Mouse (Mus musculus) left cerebral cortex, postnatal 10 days (tissue): ENCODE measurements around the gene Psmd8. TPM values are rescaled to one million over a fixed set of nuclear protein-coding genes. Genes with fewer than 3 reads are reported as not detected.
"Not testable (repeated sequence)": the region's sequence is repeated elsewhere in the genome, so short reads cannot be mapped to it uniquely, and the experiment has no call there.

ENCODE experiments used
- DNase-seq, 2 experiments: peaks; one replicate each; pipeline ENCODE4 v3.0.0; 2021 to 2022; ENCODE audit warnings: low spot score in 2 of 2, mixed read lengths in 1 of 2; ENCODE audit errors: extremely low spot score in 1 of 2
- intact Hi-C: fragments of 180-260 bp; cut with DNase I; formaldehyde crosslinking; loops from one replicate; pipeline ENCODE4 v1.15.1; 2025
- total RNA-seq, 2 experiments: library from RNA; stranded (reverse); gene quantifications; 2 replicates each; pipeline ENCODE4 v1.2.3; 2021

The Psmd8 gene
- total RNA-seq, 2 experiments from 2014 or later = 167 to 170 TPM

DNA sequence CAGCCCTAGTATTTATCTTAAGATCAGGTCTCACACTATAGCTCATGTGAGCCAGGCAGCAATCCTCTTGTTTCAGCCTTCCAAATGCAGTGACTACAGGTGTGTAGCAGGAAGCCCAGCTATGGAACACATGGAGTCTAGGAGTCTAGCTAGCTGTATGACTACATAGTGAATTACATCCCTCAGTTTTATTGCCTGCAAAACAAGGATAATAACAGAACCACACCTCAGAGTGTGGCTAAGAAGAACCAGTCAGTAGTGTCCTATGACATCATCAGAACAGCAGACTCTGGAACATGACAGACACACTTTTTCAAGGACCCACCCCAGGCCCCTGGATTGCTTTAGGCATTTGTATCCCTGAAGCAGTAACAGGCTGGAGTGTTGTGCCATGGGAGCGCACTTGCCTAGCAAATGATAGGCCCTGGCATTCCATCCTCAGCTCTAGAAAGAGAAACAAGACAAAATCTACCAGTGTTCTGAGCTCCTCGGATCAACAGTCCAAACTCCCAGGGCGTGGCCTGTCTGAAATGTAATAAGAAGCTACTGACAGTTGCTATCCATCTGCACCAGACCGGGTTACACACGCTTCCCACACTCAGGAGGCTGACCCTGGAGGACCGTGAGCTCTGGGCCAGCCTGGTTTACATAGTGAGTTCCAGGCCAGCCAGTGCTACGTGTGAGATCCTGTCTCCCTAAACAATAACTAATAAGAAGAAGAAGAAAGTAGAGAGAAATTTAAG lies 33.7 kb downstream of the Psmd8 start:
- DNase-seq = no peak
- intact Hi-C loops = no loop called here

DNA sequence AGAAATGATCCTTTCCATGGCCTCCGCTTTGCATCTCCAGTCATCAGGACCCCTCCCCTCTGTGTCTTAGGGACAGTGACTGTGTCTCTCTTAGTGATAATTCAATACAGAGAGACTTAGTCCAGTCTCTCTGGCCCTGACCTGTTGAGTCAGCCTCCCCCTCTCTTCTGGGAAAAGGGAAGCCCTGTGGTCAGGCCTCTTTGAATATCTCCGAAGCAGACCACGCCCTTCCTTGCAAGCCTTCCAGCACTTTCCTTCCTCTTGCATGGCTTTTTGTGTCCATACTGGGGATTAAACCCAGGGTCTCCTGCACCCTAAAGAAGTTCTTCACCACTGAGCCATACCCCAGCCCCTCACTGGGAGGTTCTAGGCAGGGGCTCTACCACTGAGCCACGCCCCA lies 36.5 kb downstream of the Psmd8 start:
- no peak for DNase-seq
- intact Hi-C loops = no loop called here

DNA sequence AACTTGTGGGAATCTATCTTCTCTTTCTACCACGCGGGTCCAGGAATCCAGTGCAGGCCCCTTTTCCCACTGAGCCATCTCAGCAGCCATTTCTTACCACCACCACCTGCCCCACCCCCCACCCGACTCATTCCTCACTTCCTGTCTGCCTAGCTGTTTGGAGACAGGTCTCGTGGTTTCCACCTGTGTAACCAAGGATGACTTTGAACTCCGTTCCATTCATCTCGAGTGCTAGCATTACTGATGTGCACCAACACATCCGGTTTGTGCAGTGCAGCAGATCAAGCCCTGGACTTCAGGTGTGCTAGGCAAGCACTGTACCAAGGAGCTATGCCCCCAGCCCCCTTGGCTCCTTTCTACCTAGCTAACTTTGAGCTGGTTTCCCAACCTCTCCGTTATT lies 39.1 kb downstream of the Psmd8 start:
- DNase-seq = no peak
- intact Hi-C loops = no loop called here

DNA sequence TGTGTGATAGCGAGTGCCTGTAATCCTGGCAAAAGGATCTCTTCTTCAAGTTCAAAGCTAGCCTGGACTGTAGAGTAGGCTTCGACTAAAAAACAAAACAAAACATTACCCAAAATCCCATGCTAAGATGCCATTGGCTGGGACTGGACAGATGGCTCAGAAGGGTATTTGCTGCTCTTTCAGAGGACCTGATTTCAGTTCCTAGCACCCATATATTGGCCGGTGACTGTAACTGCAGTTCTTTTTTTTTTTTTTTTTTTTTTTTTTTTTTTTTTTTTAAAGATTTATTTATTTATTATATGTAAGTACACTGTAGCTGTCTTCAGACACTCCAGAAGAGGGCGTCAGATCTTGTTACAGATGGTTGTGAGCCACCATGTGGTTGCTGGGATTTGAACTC lies 41.3 kb downstream of the Psmd8 start:
- DNase-seq, intact Hi-C loops: not testable (repeated sequence)

DNA sequence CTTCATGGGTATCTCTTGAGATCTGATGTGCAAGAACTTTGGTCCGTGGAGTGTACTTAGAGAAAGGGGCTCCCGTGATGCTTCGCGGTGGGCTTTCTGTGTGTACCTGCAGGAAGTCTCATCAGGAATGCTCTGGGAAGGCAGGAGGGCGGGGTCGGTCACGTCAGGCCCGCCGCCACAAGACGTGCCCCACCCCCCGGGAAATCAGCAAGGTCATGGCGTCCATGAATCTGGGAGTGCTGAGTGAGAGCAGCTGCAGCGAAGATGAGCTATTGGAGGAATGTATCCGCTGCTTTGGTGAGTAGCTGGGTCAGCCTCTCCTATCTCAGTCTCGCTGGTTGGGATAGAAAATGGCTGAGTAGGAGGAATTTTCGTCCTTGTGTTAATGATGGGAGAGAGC lies 43.1 kb downstream of the Psmd8 start:
- intact Hi-C loops = no loop called here
- DNase-seq = peak in 1 of 2 experiments; percentile 22

DNA sequence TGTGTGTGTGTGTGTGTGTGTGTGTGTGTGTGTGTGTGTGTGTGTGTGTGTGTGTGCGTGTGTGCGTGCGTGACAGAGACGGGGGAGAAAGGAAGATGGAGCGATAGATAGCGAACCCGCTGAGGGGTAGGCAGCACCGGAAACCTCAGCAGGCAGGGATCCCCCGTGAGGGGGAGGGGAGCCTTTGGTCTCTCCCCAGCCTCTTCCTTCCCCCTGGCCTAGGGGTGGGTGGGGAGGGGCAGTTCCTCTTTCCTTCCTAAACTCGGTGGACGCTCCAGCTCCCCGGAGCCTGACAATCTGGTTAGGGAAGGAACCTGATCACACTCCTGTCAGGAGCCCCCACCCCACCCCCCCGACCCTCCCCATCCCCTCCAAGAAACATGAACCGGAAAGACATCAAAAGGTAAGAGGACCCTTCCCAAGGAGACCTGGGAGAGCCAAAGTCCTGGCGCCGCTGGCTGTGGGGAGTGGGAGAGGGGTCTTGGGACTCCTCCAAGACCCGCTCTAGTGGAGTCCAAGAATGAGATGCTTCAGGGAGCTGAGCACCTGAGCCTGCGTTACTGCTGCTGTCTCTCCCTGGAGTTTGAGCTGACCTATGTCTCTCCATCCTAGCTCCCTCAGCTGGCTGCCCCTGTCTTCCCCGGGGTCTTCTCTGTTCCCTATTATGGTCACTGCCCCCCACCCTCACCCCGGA lies 45.7 kb downstream of the Psmd8 start, which contains the start of gene Rasgrp4:
Gene Rasgrp4 (plus strand): TSS at position 159 of the 694 bp plus-strand sequence.
- intact Hi-C loops = no loop called here
- peak in 1 of 2 experiments; percentile 70 for DNase-seq

DNA sequence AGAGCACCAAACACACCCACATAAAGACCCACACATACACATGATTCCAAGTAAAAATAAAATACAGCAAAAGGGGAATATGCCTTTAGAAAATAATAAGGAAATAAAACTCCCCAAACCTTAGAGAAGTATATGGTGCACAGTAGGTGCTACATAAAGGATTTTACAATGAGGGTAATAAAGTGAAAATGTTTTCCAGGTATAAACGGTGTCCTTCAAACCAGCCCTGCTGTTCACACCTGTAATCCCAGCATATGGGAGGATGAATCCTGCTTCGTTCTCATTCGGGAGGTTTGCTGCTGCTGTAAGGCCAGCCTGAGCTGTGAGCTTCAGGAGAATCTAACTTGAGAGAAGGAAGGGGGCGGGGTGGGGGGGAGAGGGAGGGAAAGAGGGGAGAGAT lies 46.3 kb downstream of the Psmd8 start:
- intact Hi-C loops = no loop called here
- DNase-seq = no peak

DNA sequence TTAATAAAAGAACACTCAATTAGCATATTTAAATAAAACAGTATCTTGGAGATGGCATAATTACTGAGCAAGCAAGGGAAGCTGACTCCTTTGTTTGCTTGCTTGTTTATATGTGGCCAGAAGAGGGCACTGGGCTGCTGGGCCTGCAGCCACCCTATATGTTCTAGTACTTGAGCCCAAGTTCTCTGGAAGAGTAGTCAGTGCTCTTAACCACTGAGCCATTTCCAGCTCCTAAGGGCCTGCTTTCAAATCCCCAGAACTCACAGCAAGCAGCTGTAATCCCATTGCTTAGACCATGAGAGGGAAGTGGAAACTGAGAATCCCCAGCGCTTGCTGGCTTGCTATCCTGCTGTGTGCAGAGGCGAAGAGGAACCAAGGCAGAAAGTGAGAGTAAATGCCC lies 51.8 kb downstream of the Psmd8 start:
- DNase-seq = peak in 1 of 2 experiments; percentile 18
- intact Hi-C loops = no loop called here

DNA sequence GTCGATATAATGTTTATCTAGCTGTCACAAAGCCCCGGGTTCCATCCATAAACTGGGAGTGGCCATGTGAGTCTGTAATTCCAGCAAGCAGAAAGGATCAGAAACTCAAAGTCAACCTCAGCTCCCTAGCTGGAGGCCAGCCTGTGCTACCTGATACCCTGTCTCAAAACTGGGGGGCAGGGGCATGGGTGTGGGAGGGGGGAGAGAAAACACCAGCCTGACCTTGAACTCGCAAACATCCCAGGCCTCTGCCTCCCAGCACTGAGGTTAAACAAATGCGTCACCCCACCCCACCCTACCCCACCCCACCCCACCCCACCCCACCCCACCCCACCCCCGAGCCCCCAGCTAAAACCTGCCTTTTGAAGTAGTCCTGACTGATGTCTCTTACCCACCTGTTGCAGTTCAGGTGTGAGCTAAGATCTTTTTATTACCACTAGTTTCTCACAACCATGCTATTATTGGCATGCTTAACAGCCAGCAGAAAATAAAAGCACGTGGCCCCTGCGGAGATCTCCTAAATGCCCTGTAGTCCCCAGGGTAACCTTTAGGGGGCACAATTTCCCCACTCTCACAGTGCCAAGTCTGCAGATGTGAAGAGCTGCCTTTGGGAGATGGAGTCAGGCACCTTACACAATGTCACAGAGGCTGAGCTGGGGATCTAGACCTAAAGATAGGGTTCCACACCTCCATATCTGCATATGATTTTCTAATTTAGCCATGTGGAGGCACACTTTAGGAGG lies 54.2 kb downstream of the Psmd8 start:
- peak in 1 of 2 experiments; percentile 48 for DNase-seq
- intact Hi-C loops = no loop called here

DNA sequence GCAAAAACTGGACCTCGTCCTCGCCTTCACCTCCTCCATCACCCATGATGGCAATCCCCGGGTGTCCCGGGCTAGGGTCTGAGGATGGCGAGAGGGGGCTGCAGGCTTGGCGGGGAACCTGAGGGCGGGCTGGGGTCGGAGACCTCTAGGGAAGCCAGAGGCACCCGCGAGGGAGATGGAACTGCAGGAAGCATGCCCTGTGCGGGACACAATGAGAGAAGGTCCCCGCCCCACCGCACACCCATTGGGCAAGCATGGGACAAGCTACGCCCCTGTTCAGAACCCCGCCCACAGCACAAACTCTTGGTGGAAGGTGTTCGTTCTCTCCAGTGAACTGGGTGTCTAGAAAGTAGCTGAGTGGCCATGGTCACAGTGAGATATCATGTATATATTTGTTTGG lies 55.5 kb downstream of the Psmd8 start, which contains the start of gene Ryr1:
Gene Ryr1 (minus strand): TSS at position 210 of the 400 bp plus-strand sequence.
- DNase-seq = peak in 1 of 2 experiments; percentile 68
- intact Hi-C loops = no loop called here

Other genes with a start within 250 kb of the Psmd8 start
- 100 to 1,000 TPM; 151 to 160 TPM for gene Actn4, start 218.4 kb downstream of the Psmd8 start, total RNA-seq
- 100 to 1,000 TPM; 171 to 178 TPM for gene Eif3k, start 198.8 kb downstream of the Psmd8 start, total RNA-seq
- gene Map4k1, start 198.7 kb downstream of the Psmd8 start, total RNA-seq = 1 to 10 TPM; 5.8 to 6.0 TPM
- gene Ryr1, start 55.5 kb downstream of the Psmd8 start, total RNA-seq = 1 to 10 TPM; 6.7 to 7.0 TPM
- gene Rasgrp4, start 45.9 kb downstream of the Psmd8 start, total RNA-seq = 1 to 10 TPM; 1.8 to 2.1 TPM
- gene Fam98c, start 24.5 kb downstream of the Psmd8 start, total RNA-seq = 10 to 100 TPM; 25.1 to 26.0 TPM
- gene Ggn, start 10.5 kb downstream of the Psmd8 start, total RNA-seq = under 1 TPM; 0.58 to 0.65 TPM
- gene Spred3, start 10.3 kb downstream of the Psmd8 start, total RNA-seq = 10 to 100 TPM; 37.9 TPM
- gene Catsperg1, start 33.3 kb upstream of the Psmd8 start, total RNA-seq = 1 to 10 TPM; 1.8 TPM
- gene Kcnk6, start 51.8 kb upstream of the Psmd8 start, total RNA-seq = 1 to 10 TPM; 1.9 to 3.6 TPM
- 10 to 100 TPM; 41.6 to 42.1 TPM for gene Yif1b, start 57.6 kb upstream of the Psmd8 start, total RNA-seq
- not detected for gene 2200002D01Rik, start 67.8 kb upstream of the Psmd8 start, total RNA-seq
- 10 to 100 TPM; 20.5 to 21.3 TPM for gene Spint2, start 101.2 kb upstream of the Psmd8 start, total RNA-seq
- 1 to 10 TPM; 2.4 to 3.3 TPM for gene Ppp1r14a, start 108.6 kb upstream of the Psmd8 start, total RNA-seq
- 100 to 1,000 TPM; 127 to 141 TPM for gene Dpf1, start 123.2 kb upstream of the Psmd8 start, total RNA-seq